Mouse (Mus musculus): ENCODE data around the gene Gap43.

DNA sequence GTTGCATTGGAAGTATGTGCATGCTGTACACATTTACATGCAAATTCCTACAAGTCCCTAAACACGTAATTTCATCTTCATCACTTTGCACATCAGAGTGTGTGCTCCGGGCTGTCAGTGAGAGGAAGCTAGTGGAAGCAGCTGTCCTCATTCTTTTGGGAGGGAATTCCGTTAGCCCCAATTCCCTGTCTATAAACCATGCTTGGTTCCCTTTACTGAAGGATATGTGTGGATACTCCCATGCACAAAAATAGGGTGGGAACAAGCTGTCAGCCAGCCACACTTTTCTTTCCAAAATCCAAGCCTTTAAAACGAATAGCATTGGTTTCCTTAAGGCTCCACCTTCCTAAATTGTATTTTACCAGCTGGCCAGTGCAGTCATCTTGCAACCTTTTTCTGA is 2.1 kb downstream of the Gap43 start:
- TF ChIP-seq CTCF (IDR thresholded peaks at IDR 0.05; ENCODE audit: borderline replicate concordance, extremely low read depth, insufficient read depth, insufficient read length) = no peak
- no peak for TF ChIP-seq POLR2A (IDR thresholded peaks at IDR 0.05; ENCODE audit: borderline replicate concordance, extremely low read depth, insufficient read depth, insufficient read length, poor library complexity, severe bottlenecking)
